ENCODE assay signal across 8 mouse cellular contexts in the genomic region with DNA sequence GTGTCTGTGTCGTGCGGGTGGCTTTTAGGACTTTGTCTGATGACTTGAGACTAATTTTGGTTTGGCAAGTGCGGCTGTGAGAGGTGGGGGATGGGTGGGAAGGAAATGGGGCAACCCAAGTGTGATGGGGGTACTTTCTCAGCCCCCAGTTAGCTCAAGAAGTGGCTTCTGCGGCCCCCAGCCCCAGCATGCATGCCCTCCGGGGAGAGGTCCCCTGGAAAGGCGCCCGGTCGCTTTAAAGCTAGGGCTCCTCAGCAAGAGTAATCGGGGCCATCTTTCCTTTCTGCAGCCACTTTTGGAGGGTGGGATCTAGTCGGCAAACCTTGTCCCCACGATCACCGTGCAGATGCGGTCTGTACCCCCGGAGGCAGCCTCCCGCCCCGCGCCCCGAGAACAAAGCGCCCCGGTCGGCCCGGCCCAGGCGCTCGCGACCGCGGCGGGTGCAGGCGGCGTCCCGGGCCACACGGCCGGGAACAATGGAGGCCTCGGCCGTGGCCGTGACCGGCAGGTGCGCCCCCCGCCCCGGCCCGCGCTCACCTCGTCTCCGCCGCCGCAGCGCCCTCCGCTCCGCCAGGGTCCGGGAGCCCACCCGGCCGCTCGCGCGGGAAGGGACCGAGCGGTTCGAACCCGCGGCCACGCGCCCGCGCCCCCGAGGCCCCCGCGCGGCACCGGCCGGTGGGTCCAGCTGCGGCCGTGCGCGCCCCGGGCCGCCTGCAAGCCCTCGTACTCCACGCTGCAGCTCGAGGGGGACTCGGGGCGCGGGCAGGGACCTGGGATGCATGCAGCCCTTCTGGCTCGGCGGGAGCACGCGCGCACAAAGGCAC. TPM values are rescaled to one million over a fixed set of nuclear protein-coding genes. Genes with fewer than 3 reads are reported as not detected.
A peak's percentile ranks its signal among the peaks of the same experiment; 100 is the strongest.
DNase-seq lines count a peak whose midpoint lies in the region; ATAC-seq and TF ChIP-seq lines count a peak whose summit lies in the region.
"Had no signal": no experiment of that assay in that cellular context is flagged by ENCODE, and none has a peak within 500 bp of the region (broad histone marks: within the 10 kb centered on the region; RNA-seq: fewer than 3 reads in every experiment).

No protein-coding gene starts in this region.

- H3K9ac ChIP-seq in forebrain, embryonic 11.5 days (ENCODE audit: low read length) = peak overlapping the region; percentile 100
- H3K9ac ChIP-seq in intestine, postnatal 0 days (ENCODE audit: low read depth, low read length) = peak overlapping the region; percentile 78
- H3K9ac ChIP-seq in midbrain, embryonic 13.5 days (replicated peaks) = peak overlapping the region; percentile 99

- H3K4me3 ChIP-seq in left cerebral cortex, adult 2 months = peak overlapping the region; percentile 63
- H3K4me3 ChIP-seq in bone marrow macrophage, adult 2 months (ENCODE audit: insufficient read depth, low read length) = peak overlapping the region; percentile 47
- peak overlapping the region; percentile 82 for H3K4me3 ChIP-seq in forebrain, embryonic 11.5 days (ENCODE audit: low read depth, low read length)
- peak overlapping the region; percentile 70 for H3K4me3 ChIP-seq in intestine, postnatal 0 days (ENCODE audit: low read depth, low read length)
- H3K4me3 ChIP-seq in midbrain, embryonic 13.5 days (replicated peaks) = peak overlapping the region; percentile 80

- DNase-seq in left cerebral cortex, adult 2 months (ENCODE audit: extremely low spot score in 1 of 2, low spot score in 2 of 2) = no peak
- DNase-seq in left cerebral cortex, adult 9 months (ENCODE audit: low spot score in 2 of 2) = no peak
- peak; percentile 81 for DNase-seq in forebrain, embryonic 11.5 days (ENCODE audit: low spot score)
- DNase-seq in thymus, postnatal 4 days = peak; percentile 83

- no peaks in the 10 kb centered on the region for H3K36me3 ChIP-seq in forebrain, embryonic 11.5 days (ENCODE audit: control insufficient read depth, insufficient read depth, low read length)
- H3K36me3 ChIP-seq in intestine, postnatal 0 days (ENCODE audit: control insufficient read depth, insufficient read depth) = no peaks in the 10 kb centered on the region
- H3K36me3 ChIP-seq in midbrain, embryonic 13.5 days = no peaks in the 10 kb centered on the region

- 1% methylated on average over 79 of the region's 87 CpGs for WGBS in forebrain, embryonic 11.5 days
- 1% methylated on average over 80 of the region's 87 CpGs for WGBS in intestine, postnatal 0 days
- 1% methylated on average over 79 of the region's 87 CpGs for WGBS in midbrain, embryonic 13.5 days

- intact Hi-C loops in left cerebral cortex, adult 2 months (cut with DNase I) = no loop called here

- peaks cover 3% of the 10 kb centered on the region; the same call in 1 of the 2 replicates for H3K4me1 ChIP-seq in bone marrow macrophage, adult 2 months (ENCODE audit: control insufficient read depth, insufficient read depth, low read length)
- H3K4me1 ChIP-seq in forebrain, embryonic 11.5 days (replicated peaks; ENCODE audit: control insufficient read depth, insufficient read depth, low read length) = peaks cover 29% of the 10 kb centered on the region
- no peaks in the 10 kb centered on the region for H3K4me1 ChIP-seq in intestine, postnatal 0 days (replicated peaks; ENCODE audit: control insufficient read depth, insufficient read depth, low read length)
- H3K4me1 ChIP-seq in midbrain, embryonic 13.5 days (replicated peaks) = peaks cover 62% of the 10 kb centered on the region

- no peaks in the 10 kb centered on the region for H3K27me3 ChIP-seq in forebrain, embryonic 11.5 days (ENCODE audit: control insufficient read depth, insufficient read depth, low read length)
- H3K27me3 ChIP-seq in intestine, postnatal 0 days (replicated peaks; ENCODE audit: control insufficient read depth, insufficient read depth, low read length) = no peaks in the 10 kb centered on the region
- H3K27me3 ChIP-seq in midbrain, embryonic 13.5 days = peaks cover 12% of the 10 kb centered on the region

- TF ChIP-seq POLR2A in bone marrow macrophage, adult 2 months (IDR thresholded peaks at IDR 0.05; ENCODE audit: borderline replicate concordance, low read depth, low read length) = no peak

- no peaks in the 10 kb centered on the region for H3K9me3 ChIP-seq in forebrain, embryonic 11.5 days (ENCODE audit: control insufficient read depth, low read length)
- no peaks in the 10 kb centered on the region for H3K9me3 ChIP-seq in intestine, postnatal 0 days (ENCODE audit: control insufficient read depth)
- H3K9me3 ChIP-seq in midbrain, embryonic 13.5 days = no peaks in the 10 kb centered on the region

- peak overlapping the region; percentile 67 for H3K27ac ChIP-seq in left cerebral cortex, adult 2 months
- no peak overlapping the region for H3K27ac ChIP-seq in bone marrow macrophage, adult 2 months (ENCODE audit: insufficient read depth, low read depth, low read length)
- H3K27ac ChIP-seq in forebrain, embryonic 11.5 days (ENCODE audit: low read depth, low read length) = peak overlapping the region; percentile 83
- peak overlapping the region; percentile 22; the same call in 1 of the 2 replicates for H3K27ac ChIP-seq in intestine, postnatal 0 days (ENCODE audit: low read depth, low read length)
- H3K27ac ChIP-seq in midbrain, embryonic 13.5 days = peak overlapping the region; percentile 96

- ATAC-seq in forebrain, embryonic 11.5 days (replicated peaks; ENCODE audit: low FRiP score) = peak; percentile 36; the same call in 1 of the 2 replicates
- ATAC-seq in intestine, postnatal 0 days = 0 out of 2 replicates have a peak, but pooled peaks have one; percentile 17
- ATAC-seq in midbrain, embryonic 13.5 days = peak; percentile 57

- peak overlapping the region; percentile 67 for H3K4me2 ChIP-seq in forebrain, embryonic 11.5 days (ENCODE audit: low read depth, low read length, severe bottlenecking)
- peak overlapping the region; percentile 96 for H3K4me2 ChIP-seq in intestine, postnatal 0 days (replicated peaks; ENCODE audit: low read depth)
- H3K4me2 ChIP-seq in midbrain, embryonic 13.5 days (replicated peaks) = peak overlapping the region; percentile 86

- no peak for TF ChIP-seq CTCF in left cerebral cortex, adult 2 months (IDR thresholded peaks at IDR 0.05)
- no peak for TF ChIP-seq CTCF in bone marrow macrophage, adult 2 months (IDR thresholded peaks at IDR 0.05; ENCODE audit: low read depth, low read length)
- no peak for TF ChIP-seq CTCF in intestine, postnatal 0 days (IDR thresholded peaks at IDR 0.05; ENCODE audit: low read depth)

RNA-seq across cellular contexts. Expression of a gene that starts 1.5 kb away (rescaled TPM):
- 1 to 10 TPM; 2.0 to 3.0 TPM for total RNA-seq in left cerebral cortex, adult 2 months (2021)
- not detected in 2 replicates for polyA plus RNA-seq in bone marrow macrophage, adult 2 months (2012; ENCODE audit: insufficient read depth, insufficient read length, missing spikeins)
- polyA plus RNA-seq in forebrain, embryonic 11.5 days (2014; fragmentation: Nextera tagmentation; extraction: Ambion mirVana) = 2.9 and 5.0 TPM in 2 replicates
- polyA plus RNA-seq in intestine, postnatal 0 days (2015; fragmentation: Nextera tagmentation; extraction: Ambion mirVana) = 1.6 and 1.8 TPM in 2 replicates
- 8.8 and 11.6 TPM in 2 replicates for polyA plus RNA-seq in midbrain, embryonic 13.5 days (2015; fragmentation: Nextera tagmentation; extraction: Ambion mirVana)
- total RNA-seq: common myeloid progenitor, adult 5-6 weeks had no signal

RNA-seq across cellular contexts. Expression of a gene that starts 35.6 kb away (rescaled TPM):
- total RNA-seq in left cerebral cortex, adult 2 months (2021) = 1 to 10 TPM; 2.0 to 2.8 TPM
- 0.49 and 1.2 TPM in 2 replicates for polyA plus RNA-seq in bone marrow macrophage, adult 2 months (2012; ENCODE audit: insufficient read depth, insufficient read length, missing spikeins)
- 1.2 and 1.5 TPM in 2 replicates for polyA plus RNA-seq in forebrain, embryonic 11.5 days (2014; fragmentation: Nextera tagmentation; extraction: Ambion mirVana)
- polyA plus RNA-seq in intestine, postnatal 0 days (2015; fragmentation: Nextera tagmentation; extraction: Ambion mirVana) = 0.17 and 0.18 TPM in 2 replicates
- 2.3 and 2.7 TPM in 2 replicates for polyA plus RNA-seq in midbrain, embryonic 13.5 days (2015; fragmentation: Nextera tagmentation; extraction: Ambion mirVana)

RNA-seq across cellular contexts. Expression of a gene that starts 35.7 kb away (rescaled TPM):
- 10 to 100 TPM; 49.9 to 52.2 TPM for total RNA-seq in left cerebral cortex, adult 2 months (2021)
- 23.6 and 28.8 TPM in 2 replicates for polyA plus RNA-seq in bone marrow macrophage, adult 2 months (2012; ENCODE audit: insufficient read depth, insufficient read length, missing spikeins)
- polyA plus RNA-seq in forebrain, embryonic 11.5 days (2014; fragmentation: Nextera tagmentation; extraction: Ambion mirVana) = 16.0 and 17.1 TPM in 2 replicates
- 16.2 and 16.9 TPM in 2 replicates for polyA plus RNA-seq in intestine, postnatal 0 days (2015; fragmentation: Nextera tagmentation; extraction: Ambion mirVana)
- 24.5 and 24.7 TPM in 2 replicates for polyA plus RNA-seq in midbrain, embryonic 13.5 days (2015; fragmentation: Nextera tagmentation; extraction: Ambion mirVana)

RNA-seq across cellular contexts. Expression of a gene that starts 53.4 kb away (rescaled TPM):
- total RNA-seq in left cerebral cortex, adult 2 months (2021) = 10 to 100 TPM; 15.1 to 17.8 TPM
- polyA plus RNA-seq in bone marrow macrophage, adult 2 months (2012; ENCODE audit: insufficient read depth, insufficient read length, missing spikeins) = 9.4 and 10.9 TPM in 2 replicates
- polyA plus RNA-seq in forebrain, embryonic 11.5 days (2014; fragmentation: Nextera tagmentation; extraction: Ambion mirVana) = 34.7 and 37.1 TPM in 2 replicates
- polyA plus RNA-seq in intestine, postnatal 0 days (2015; fragmentation: Nextera tagmentation; extraction: Ambion mirVana) = 3.7 and 3.8 TPM in 2 replicates
- 44.9 and 47.4 TPM in 2 replicates for polyA plus RNA-seq in midbrain, embryonic 13.5 days (2015; fragmentation: Nextera tagmentation; extraction: Ambion mirVana)

RNA-seq across cellular contexts. Expression of a gene that starts 57.7 kb away (rescaled TPM):
- total RNA-seq in left cerebral cortex, adult 2 months (2021) = not detected
- polyA plus RNA-seq in bone marrow macrophage, adult 2 months (2012; ENCODE audit: insufficient read depth, insufficient read length, missing spikeins) = 0.39 and 0.74 TPM in 2 replicates
- 0.17 and 0.21 TPM in 2 replicates for polyA plus RNA-seq in forebrain, embryonic 11.5 days (2014; fragmentation: Nextera tagmentation; extraction: Ambion mirVana)
- 0.29 and 0.46 TPM in 2 replicates for polyA plus RNA-seq in intestine, postnatal 0 days (2015; fragmentation: Nextera tagmentation; extraction: Ambion mirVana)
- 0.44 and 0.57 TPM in 2 replicates for polyA plus RNA-seq in midbrain, embryonic 13.5 days (2015; fragmentation: Nextera tagmentation; extraction: Ambion mirVana)
- total RNA-seq: common myeloid progenitor, adult 5-6 weeks had no signal

Comparison
In these comparisons a context has a peak if more than half of its experiments do, and no peak if none do; other contexts are left out.
1. DNase-seq: peak in forebrain, embryonic 11.5 days (single experiment) and thymus, postnatal 4 days (single experiment); none in left cerebral cortex, adult 2 months (0 of 2) and left cerebral cortex, adult 9 months (0 of 2).
2. Peak in every context shown above with its lines, with median percentiles within 50 percentile points of each other: H3K4me3 ChIP-seq, ATAC-seq, H3K4me2 ChIP-seq and H3K9ac ChIP-seq.